Mouse (Mus musculus) spleen, adult 2 months (tissue): ENCODE measurements around the gene 4930404H24Rik.

Experiments used
- CTCF ChIP-seq: fragments of 200-500 bp; IDR thresholded peaks from 2 replicates; pipeline ENCODE4 v1.5.1; 2011; ENCODE audit warnings: mild to moderate bottlenecking, inconsistent platforms; ENCODE audit not compliant: insufficient read depth, insufficient read length, insufficient replicate concordance; ENCODE audit errors: extremely low read depth
- POLR2A ChIP-seq: fragments of 200-500 bp; IDR thresholded peaks from 2 replicates; pipeline ENCODE4 v1.6.1; 2011; ENCODE audit warnings: low read depth, low read length, inconsistent platforms

GRCm38 (mm10) chr2:153494293-153494811, 1.8 kb downstream of the 4930404H24Rik start:
- TF ChIP-seq CTCF (no peak), POLR2A (no peak)
